Mouse (Mus musculus) thymus, adult 2 months (tissue): ENCODE measurements around the gene Gm42791.

Experiments
- CTCF ChIP-seq: fragments of 200-500 bp; IDR thresholded peaks from 2 replicates; pipeline ENCODE4 v1.5.1; 2012; ENCODE audit warnings: mild to moderate bottlenecking, control low read depth, low read length, moderate library complexity, borderline replicate concordance; ENCODE audit not compliant: control insufficient read depth, poor library complexity, insufficient read depth; ENCODE audit errors: extremely low read depth
- POLR2A ChIP-seq: fragments of 200-500 bp; IDR thresholded peaks from 2 replicates; pipeline ENCODE4 v1.6.1; 2012; ENCODE audit warnings: mild to moderate bottlenecking, low read length, control low read depth, moderate library complexity; ENCODE audit not compliant: control insufficient read depth, poor library complexity, insufficient read depth; ENCODE audit errors: extremely low read depth

- TF ChIP-seq CTCF, result no peak
- no peak for TF ChIP-seq POLR2A
Measured at GRCm38 (mm10) chr5:149009111-149009510, 14.2 kb upstream of the Gm42791 start.
